Mouse (Mus musculus): ENCODE measurements around the gene Nanos1. TPM values are rescaled to one million over a fixed set of nuclear protein-coding genes. Genes with fewer than 3 reads are reported as not detected.

The Nanos1 gene
- total RNA-seq, 2 experiments from 2014 or later, result 22.8 to 23.6 TPM

- intact Hi-C loops (cut with DNase I), result no loop called here
- no peak for DNase-seq (ENCODE audit: low spot score in 2 of 2)
These were observed 28.9 kb downstream of the Nanos1 start for GRCm38 (mm10) chr19:60784712-60785111.

GRCm38 (mm10) chr19:60787465-60788150, 31.8 kb downstream of the Nanos1 start:
- intact Hi-C loops (cut with DNase I), result no loop called here
- DNase-seq (ENCODE audit: low spot score in 2 of 2), result no peak

DNA sequence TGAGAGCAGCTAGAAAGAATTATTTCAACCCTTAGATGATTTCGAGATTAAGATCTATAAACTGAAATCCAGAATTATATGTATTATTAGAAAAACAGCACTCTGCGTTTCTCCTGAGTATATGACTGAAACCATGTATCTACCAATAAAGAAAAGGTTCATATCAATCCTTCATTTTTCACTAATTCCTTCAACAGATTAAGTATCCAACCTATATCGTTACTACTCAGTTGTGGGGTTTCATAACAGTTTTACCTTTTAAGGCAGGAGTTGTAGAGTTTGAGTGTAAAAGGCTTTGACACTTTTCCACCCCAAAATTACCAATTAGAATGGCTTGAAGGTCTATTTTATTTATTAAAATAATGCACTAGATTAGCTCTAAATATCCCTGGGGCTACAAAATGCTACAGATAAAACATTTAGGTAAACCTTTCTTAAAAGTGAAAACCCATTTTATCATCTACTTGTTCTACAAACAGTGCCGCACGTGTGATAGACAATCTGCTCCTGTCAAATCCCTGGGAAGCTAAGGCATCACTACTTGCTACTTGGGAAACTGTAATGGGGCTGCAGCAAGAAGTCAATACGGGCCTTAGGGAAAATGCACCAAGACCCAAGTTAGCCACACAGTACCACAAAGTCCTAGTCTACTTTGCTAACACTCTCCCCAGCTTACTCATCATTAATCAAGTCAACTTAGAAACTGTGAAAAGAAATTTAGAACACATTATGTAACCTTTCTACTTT, 32.6 kb downstream of the Nanos1 start:
- intact Hi-C loops (cut with DNase I), result no loop called here
- no peak for DNase-seq (ENCODE audit: low spot score in 2 of 2)

DNA sequence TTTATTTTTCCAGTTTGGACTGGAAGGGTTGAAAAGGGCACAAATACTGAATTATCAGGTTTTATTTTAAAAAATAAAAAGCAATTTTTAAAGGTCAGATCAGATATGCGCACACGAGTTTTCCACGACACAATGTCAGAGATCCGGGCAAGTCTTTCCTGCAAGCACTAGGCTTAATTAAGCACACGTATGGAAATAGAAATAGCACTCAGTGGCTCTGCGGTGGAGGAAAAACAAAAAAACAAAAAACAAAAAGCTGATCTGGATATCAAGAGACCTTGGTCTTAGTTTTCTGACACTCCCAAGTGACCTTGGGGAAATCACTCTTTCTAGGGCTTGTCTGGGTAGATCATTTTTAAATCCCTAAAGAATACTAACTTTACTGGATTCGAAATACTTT, 33.7 kb downstream of the Nanos1 start:
- intact Hi-C loops (cut with DNase I), result no loop called here
- DNase-seq (ENCODE audit: low spot score in 2 of 2), result no peak

DNA sequence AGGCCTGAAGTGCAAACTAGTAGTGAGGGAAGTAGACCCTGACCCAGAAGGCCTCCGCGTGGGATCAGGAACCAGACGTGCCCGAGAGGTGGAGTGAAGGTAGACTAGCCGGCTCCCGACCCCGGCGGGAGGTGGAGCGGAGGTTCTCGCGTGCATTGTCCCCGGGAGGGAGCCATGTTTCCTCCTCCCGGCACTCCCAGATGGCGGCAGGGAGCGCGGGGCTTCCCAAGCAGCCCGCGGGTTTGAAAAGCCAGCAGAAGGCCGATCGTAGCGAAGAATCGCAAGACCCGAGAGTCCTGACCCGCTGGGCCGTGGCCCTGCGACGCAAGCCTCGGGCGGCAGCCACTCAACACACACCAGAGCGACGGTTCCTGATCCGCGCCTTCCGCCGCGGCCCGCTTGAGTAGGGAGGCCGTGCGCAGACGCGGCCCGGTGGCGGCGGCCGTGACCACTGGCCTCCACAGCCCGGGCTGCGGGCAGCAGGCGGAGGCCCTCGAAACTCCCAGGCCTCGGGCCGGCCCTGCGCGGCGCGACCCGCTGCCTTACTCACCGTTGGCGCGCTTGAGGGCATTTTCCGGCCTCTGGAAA, 34.2 kb downstream of the Nanos1 start:
- intact Hi-C loops (cut with DNase I), result no loop called here
- DNase-seq (ENCODE audit: low spot score in 2 of 2), result peak; percentile 32 to 37

DNA sequence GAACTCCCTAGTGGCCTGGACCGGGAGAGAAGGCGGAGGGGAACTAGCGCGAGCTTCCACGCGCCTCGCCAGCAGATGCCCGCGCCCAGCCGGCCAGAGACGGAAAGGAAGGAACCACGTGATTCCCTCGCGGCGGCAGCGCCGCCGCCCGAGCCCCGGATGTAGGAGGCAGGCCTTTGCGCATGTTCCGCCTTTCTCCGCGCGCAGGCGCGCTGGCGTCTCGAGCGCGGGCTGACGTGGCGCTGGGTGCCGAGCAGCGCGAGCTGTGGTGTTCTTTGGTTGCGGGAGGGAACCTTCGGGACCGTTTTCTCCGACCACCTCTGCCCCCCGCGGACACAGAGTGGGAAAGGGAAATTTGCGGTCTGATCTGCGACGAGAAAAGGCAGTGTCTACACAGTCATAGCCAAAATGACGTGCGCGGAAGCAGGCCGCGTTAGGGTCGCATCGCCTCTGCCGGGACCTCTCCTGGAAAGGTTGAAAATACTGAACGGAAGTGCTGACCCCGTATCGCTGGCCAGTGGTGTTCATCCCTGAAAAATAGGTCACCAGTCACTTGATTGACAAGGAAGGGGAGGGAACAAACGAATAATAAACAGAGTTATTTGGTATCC, 34.9 kb downstream of the Nanos1 start, which contains the start of gene Eif3a:
Gene Eif3a (minus strand): TSS at position 108 of the 611 bp plus-strand sequence.
- peak; percentile 94 to 95 for DNase-seq (ENCODE audit: low spot score in 2 of 2)
- intact Hi-C loops (cut with DNase I), result no loop called here

DNA sequence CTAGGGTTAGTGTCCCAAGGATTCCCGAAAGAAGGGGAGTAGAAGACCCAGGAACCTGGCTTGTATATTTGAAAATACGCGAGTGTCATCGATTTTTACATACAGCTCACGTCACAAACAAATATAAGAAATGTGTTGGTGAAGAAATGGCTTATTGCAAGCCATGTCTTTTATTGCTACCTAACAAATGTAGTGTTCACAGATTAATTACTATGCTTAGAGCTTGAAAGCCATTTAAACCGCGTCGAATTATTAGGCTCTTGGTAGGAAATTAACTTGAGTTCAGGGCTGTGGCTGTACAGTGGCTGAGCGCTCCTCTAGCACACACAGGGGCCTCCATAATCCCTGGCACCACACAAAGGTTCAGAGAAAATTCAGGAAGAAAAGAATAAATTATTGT, 35.4 kb downstream of the Nanos1 start:
- no peak for DNase-seq (ENCODE audit: low spot score in 2 of 2)
- intact Hi-C loops (cut with DNase I), result no loop called here

DNA sequence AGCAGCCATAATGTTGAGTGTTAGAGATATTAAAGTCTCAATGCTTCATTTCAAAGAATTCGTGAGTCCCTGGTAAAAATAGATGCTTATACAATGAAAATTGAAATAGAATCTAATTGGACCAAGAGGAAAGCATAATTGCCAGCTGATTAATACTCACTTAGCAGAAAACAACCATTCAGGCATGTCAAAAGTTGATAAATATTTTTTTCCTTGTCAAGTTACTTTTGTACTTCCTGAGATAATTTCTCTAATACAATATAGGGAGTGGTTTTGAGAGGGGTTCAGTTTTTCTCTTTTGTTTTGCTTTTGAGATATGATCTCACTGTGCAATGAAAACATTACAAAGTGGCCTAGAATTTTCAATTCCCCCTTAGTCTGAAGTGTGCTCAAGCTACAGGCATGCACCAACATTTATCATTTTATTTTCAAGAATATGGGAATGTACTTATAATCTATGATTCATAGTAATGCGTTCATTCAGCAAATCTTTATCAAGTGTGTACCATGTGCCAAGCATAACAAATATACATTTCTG, 37.5 kb downstream of the Nanos1 start:
- intact Hi-C loops (cut with DNase I), result no loop called here
- no peak for DNase-seq (ENCODE audit: low spot score in 2 of 2)

DNA sequence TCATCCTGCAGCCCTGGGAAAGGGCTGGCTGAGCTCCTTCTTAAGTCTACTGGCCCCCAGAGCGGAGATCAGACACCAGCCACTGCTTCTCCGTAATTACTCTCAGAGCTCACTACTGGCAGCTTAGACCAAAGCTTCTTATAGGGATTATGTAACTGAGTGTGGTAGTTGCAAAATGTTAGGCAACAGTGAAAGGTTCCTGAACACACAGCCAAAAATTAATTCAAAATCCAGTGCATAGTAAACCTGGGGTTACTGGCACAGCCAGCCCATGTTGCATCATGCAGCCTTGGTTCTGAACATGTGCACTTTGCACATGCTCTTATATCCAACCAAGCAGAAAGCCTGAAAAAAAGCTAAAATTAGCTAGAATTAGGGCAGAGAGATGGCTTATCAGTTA, 39.5 kb downstream of the Nanos1 start:
- intact Hi-C loops (cut with DNase I), result no loop called here
- no peak for DNase-seq (ENCODE audit: low spot score in 2 of 2)

- intact Hi-C loops (cut with DNase I), result no loop called here
- DNase-seq (ENCODE audit: low spot score in 2 of 2), result no peak
These were observed 41.6 kb downstream of the Nanos1 start for GRCm38 (mm10) chr19:60797415-60797814.

GRCm38 (mm10) chr19:60799867-60800569, 44.2 kb downstream of the Nanos1 start:
- DNase-seq (ENCODE audit: low spot score in 2 of 2), result no peak
- intact Hi-C loops (cut with DNase I), result no loop called here

DNA sequence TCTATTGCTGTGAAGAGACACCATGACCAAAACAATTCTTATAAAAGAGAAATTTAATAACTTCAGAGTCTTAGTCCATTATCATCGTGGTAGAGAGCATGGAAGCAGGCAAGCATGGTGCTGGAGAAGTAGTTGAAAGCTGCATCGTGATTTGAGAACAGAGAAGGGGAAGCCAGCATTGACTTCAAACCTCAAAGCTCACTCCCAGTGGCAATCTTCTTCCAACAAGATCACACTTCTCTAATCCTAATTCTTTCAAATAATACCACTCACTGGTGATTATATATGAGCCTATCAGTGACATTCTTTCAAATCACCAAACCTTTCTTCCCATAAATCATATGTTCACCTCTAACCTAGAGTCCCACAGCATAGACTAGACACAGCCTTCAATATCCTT, 49.1 kb downstream of the Nanos1 start:
- no peak for DNase-seq (ENCODE audit: low spot score in 2 of 2)
- intact Hi-C loops (cut with DNase I), result no loop called here

Small RNA genes within 50 kb of the gene (microRNA-seq; reads per million reads assigned to microRNA genes)
- 0 reads per million in 2 experiments for gene mmu-mir-3084-1

Other genes starting within 250 kb of the Nanos1 start
- 10 to 100 TPM; 50.2 to 51.8 TPM for gene Cacul1, start 175.0 kb upstream of the Nanos1 start, total RNA-seq (2021)
- 100 to 1,000 TPM; 103 to 110 TPM for gene Eif3a, start 34.7 kb downstream of the Nanos1 start, total RNA-seq (2021)
- gene Fam45a, start 55.6 kb downstream of the Nanos1 start, total RNA-seq (2021), result 10 to 100 TPM; 34.6 to 42.1 TPM
- gene Sfxn4, start 105.5 kb downstream of the Nanos1 start, total RNA-seq (2021), result 10 to 100 TPM; 12.6 to 14.6 TPM
- gene Prdx3, start 118.6 kb downstream of the Nanos1 start, total RNA-seq (2021), result 10 to 100 TPM; 79.2 to 84.0 TPM
- 10 to 100 TPM; 14.6 to 17.0 TPM for gene Grk5, start 133.8 kb downstream of the Nanos1 start, total RNA-seq (2021)